Mouse (Mus musculus) gonadal fat pad, adult 2 months (tissue): Measurements from ENCODE around the gene Shld2. TPM values are rescaled to one million over a fixed set of nuclear protein-coding genes. Genes with fewer than 3 reads are reported as not detected.
A peak's percentile ranks its signal among the peaks of the same experiment; 100 is the strongest.
"Not testable (repeated sequence)": the region's sequence is repeated elsewhere in the genome, so short reads cannot be mapped to it uniquely, and the experiment has no call there.

Source experiments
- DNase-seq: peaks from one replicate; pipeline ENCODE4 v3.0.0-alpha.2; 2012; ENCODE audit warnings: low read depth
- polyA plus RNA-seq: library from polyadenylated mRNA; depleted of rRNA; stranded (reverse); fragments of >200 nt; gene quantifications from 2 replicates; pipeline ENCODE4 v1.2.3, GENCODE M21; 2012

Gene Shld2
- polyA plus RNA-seq, 1 experiment, result 4.9 TPM

DNA sequence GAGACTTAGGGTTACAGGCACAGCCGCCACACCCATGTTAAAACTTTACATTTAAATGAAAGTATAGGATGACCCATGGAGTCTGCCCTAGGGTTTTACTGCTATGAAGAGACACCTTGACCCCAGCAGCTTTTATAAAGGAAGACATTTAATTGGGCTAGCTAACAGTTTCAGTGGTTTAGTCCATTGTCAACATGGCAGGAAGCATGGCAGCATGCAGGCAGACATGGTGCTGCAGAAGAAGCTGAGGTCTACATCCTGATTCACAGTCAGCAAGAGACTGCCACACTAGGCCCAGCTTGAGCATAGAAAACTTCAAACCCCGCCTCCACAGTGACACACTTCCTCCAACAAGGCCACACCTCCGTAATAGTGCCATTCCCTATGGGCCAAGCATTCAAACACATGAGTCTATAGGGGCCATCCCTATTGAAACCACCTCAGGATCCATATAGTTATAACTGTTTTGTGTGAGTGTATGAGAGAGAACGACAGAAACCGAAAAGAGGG, 13.3 kb upstream of the Shld2 start:
- DNase-seq, result no peak

DNA sequence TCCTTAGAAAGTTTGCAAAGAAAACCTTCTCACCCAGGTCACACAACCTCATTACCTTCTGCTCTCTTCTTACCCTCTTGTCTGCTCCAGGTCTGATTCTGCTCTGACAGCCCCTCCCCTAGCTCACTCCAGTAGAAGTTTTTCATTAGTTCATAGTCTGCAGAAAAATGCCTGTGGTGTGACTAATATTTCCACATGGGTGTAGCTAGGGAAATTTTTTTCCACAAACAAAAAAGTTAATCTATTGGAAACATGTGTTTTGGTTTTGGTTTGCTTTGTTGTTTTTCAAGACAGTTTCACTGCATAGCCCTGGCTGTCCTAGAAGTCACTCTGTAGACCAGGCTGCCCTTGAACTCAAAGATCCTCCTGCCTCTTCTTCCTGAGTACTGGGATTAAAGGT, 7.8 kb upstream of the Shld2 start:
- DNase-seq, result no peak

DNA sequence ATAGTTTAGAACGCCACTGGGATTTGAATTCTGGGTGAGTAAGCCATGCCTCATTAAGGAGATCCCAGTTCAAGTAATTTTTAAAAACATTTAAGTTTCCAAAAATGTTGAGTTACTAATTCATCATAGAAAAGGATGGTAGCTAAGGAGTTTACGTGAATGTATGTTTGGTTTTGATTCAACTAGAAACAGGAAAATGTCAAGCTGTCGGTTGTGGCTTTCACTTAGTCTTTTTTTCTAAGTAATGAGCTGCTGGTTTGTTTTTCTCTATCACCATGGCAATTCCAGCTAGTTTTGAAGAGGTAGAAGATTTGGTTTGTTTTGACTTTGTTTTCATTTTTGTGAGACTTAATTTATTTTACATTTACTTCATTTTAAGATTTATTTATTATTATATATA, 7.1 kb upstream of the Shld2 start:
- DNase-seq, result no peak

DNA sequence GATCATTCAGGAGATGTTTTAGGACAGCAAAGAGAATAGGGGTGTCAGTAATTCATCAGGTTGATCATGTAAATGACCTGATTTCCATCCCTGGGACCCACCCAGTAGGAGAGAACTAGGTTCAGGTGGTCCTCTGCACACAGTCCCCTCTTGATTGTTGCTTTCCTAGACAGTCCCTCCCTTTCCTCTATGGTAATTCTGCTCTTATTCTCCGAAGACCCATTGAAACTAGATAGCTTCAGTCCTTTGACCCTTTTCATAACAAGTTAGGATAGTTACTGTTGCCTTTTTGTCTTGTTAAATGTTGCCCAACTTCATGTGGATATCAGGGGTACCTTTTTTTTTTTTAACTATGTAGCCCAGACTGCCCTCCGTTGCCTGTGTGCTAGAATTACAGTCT, 6.1 kb upstream of the Shld2 start:
- DNase-seq, result no peak

DNA sequence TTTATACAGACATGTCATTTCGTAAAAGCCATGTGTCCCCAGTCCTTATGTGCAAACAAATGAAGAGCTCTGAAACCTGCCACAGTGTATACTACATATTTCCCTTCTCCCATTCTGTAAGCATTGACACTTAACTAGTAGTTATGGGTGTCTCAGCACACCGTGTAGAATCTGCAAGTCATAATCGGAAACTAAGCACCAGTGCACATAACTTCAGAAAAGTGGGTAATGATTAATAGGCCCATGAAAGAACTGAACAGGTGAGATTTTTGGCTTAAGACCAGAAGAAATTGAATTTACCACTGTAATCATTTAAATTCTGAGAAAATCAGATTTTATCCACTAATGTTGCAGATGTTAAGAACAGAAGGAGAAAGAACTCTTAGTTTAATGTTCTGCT, 4.5 kb upstream of the Shld2 start:
- DNase-seq, result no peak

DNA sequence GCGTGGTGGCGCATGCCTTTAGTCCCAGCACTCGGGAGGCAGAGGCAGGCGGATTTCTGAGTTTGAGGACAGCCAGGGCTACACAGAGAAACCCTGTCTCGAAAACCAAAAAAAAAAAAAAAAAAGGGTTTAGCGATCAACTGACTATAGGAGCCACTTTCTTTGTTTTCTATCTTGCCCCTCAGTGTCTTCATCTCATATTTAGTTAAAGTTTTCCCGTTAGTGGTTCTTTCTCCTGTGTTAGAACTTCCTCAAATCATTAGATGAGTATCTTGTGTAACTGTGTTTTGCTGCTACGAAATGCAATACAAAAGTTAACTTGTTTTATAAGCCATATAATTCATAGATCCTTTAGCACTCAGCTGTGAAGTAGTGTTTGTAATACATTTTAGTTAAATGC, 4.1 kb upstream of the Shld2 start:
- not testable (repeated sequence) for DNase-seq

DNA sequence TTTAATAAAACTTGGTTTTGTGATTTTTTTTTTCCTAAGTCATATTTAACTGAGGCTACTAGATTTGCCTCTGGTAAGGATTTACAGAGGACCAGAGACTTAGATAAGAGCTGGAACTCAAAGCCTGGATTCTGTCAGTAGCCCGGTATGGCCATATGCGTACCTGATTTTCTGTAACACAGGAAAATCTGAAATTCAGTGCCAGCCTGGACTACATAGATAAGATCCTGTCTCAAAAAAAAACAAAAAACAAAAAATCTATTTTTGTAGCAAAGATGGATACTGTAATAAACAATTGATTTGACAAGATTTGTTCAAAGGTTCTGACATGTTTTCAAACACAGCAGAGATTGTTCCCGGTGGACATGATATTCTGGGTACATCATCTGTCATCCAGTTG, 3.3 kb upstream of the Shld2 start:
- DNase-seq, result no peak

DNA sequence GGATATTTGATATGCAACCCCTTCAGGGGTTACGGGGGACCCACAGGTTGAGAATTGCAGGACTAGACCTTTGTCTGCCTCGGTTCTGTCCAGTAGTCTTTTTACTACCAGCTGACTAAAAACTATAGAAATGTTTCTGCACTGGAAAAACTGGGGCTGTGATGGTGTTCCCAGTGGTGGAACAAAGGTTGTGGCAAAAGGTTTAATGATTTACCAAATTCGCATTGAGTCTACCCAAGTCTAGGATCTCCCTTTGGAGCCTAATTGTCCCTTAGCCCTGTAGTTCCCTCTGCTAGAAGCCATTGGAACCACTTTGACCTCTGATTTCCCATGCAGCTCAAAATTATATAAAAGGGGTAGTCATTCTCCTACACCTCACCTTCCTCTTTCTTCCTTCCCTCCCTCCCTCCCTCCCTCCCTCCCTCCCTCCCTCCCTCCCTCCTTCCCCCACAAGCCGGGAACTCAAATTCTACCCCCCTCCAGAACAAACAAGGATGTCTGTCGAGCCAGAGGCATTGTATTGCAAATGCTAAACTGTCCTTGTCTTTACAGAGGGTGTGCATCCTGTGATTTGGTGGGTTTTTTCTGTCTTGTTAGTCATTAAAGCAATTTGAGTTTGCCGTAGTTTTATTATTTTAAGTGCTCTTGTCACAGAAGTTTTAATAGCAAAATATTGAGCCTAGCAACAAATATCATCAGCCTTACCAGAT, 2.2 kb upstream of the Shld2 start:
- DNase-seq, result no peak

DNA sequence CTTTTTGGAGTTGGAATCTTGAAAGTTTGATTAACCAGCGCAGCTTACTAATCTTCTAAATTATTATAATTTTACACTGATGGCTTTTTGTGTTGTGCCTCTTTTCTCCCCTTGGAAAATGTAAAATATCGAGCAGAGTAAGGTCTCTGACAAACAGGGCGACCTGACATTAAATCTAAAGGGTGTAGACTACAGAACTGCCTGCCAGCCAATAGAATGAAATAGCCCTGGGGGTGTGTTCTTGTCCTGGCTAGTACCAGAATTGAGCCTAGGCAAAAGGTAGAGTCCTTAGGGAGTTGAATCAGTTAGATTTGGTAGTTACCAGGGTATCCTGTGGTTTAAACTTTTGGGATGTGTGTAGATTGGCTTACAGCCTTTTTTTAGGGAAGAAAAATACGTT, 1.4 kb upstream of the Shld2 start:
- DNase-seq, result peak; percentile 27

DNA sequence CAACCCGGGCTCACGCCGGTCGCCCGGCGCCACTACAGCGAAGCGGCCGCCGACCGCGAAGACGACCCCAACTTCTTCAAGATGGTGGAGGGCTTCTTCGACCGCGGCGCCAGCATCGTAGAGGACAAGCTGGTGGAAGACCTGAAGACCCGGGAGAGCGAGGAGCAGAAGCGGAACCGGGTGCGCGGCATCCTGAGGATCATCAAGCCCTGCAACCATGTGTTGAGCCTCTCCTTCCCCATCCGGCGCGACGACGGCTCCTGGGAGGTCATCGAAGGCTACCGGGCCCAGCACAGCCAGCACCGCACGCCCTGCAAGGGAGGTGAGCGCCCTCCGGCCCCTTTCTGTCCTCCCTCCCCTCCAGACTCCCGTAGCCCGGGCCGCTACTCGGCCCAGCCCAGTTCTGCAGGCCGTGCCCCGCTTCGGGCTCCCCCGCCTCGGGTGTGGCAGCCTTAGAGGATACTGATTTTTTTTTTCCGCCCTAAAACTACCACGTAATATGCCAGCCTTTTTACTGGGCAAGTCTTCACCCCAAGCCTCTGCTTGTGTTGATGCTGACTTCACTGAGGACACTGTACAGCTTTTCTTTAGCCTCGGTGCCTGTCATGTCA, 833 bp upstream of the Shld2 start:
- DNase-seq, result no peak

DNA sequence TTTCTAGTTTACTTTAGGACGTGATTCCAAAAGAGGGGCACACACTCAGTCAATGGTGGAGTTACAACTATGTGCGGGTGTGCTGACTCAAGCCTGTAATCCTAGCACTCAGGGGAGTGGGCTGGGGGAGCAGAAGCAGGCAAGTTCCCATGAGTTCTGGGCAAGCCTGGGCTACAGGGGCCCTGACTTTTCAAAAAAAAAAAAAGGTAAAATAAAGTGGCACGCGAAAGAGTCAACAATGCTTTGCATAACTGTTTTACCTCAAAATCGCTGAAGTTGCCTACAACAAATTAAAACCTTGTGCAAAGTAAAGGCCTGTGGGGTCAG, 423 bp downstream of the Shld2 start:
- no peak for DNase-seq

DNA sequence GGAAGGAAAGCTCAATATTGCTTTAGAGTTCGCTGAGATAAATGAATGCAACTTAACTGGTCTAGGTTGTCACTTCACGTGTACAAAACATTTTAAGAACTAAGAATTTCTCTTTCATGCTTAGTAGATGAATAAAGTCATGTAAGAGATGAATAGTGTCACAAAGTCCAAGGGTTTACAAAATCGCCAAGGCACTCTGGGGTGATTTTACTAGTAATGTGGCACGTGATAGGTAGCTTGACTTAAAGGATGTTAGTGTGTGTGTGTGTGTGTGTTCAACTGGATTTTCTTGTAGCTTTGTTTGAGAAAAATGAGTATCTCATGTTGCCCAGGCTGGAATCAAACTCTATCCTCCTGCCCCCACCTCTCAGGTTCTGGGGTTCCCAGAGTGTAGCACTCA, 1.0 kb downstream of the Shld2 start:
- DNase-seq, result no peak

DNA sequence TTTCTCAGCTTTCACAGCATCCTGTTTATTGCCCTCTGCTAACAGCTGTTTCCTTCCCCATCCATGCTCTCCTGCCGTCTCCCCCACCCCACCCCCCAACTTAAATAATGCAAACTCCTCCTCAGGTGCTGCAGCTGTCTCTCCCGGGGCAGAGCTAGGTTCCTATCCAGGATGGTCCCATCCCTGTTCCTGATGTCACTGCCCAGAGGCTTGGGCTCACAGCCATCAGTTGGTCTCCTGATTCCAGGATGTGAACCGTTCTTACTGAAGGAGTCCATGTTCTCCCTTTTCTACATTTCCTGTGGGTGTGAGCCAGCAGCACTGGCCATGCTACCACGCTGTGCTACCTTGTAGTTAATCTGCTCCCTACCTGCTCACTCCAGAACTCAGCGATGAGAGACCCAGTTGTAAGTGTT, 7.0 kb downstream of the Shld2 start:
- DNase-seq, result no peak

DNA sequence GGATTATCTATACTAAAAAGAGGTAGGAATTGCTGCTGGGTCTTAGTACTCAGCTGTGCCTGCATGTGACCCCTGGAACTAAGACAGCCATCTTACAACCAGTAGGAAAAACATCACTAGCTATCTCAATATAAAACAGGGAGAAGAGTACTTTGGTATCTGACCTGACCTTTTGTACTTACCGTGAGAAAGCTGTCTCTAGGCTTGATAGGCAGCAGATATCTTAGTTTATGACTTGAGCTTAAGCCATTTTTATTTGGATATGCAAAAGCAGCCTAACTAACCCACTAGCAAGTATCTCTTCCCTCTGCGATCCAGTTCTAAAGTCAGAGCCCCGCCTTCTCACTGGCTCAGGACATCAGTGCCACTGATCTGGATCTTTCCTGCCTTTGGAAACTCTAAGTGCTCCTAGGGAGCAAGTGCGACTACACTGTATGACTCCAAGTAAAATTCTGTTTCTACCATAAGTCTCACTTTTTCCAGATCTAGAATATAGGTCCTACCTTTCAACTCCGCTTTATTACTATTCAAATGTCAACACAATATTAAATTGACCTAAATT, 7.5 kb downstream of the Shld2 start:
- DNase-seq, result no peak

DNA sequence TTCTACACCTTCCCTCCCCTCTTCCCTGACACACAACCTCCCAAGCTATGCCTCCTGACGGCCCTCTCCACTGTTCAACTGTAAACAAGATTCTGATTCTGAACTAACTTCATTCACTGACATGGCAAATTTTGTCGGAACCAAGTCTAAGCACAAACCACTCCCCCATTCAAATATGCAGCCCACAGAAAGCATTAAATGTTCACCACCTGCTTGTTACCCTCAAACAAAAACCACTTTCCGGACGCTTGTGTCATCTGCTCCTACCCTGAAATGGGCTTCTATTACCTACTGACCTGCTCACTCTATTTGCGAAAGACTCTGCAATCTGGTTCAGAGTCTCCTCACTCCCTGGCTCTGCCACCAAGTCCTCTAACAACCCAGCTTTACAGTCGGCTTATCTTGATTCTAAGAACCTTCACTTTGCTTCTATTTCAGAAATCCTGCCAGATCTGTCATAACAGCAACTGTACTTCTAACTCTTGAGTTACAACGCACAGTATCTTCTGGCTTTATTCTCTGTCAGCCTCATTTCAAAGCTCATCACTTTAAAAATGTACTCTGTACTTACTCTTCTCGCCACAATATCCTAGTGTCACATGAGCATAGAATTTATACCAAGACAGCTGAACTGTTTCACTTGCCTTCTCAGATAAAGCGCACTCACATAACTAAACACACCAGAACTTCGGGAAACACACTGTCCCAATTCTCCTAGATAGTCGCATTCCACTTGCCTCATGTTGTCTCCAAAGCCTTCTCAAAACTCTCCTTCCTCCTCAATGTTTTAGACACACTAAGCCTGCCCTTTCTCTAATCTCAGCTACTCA, 11.2 kb downstream of the Shld2 start:
- DNase-seq, result no peak

DNA sequence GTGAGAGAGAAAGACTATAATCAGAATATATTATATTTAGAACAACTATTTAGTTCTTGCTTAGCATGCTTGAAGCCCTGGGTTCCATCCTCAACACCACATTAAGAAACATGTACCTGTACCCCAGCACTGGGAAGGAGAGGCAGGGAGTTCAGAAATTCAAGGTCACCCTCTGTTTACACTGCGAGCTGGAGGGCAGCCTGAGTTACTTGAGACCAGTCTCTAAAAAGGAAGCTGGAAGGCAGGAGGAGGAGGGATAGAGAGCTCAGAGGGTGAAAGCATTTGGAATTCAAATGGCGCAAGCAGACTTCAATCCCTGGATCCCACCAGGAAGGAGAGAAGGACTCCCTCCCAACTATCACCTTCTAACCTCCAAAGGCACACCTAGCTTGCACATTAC, 12.7 kb downstream of the Shld2 start:
- no peak for DNase-seq

DNA sequence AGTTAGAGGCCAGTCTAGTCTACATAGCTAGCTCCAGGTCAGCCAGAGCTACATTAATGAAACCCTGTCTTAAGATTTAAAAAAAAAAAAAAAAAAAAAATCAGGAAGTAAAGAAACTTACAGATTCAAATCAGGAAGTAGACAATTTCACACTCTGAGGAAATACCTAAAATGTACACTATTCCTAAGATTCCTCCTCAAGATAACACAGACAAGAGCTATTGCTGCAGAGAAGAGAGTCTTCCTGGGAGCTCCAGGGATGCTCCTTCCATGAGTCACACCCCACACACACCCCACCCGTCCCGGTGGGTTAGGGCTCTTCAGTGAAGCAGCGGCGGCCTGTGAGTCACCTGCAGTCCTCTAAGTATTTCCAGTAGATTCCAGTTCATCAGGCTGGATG, 13.3 kb downstream of the Shld2 start:
- DNase-seq, result no peak

DNA sequence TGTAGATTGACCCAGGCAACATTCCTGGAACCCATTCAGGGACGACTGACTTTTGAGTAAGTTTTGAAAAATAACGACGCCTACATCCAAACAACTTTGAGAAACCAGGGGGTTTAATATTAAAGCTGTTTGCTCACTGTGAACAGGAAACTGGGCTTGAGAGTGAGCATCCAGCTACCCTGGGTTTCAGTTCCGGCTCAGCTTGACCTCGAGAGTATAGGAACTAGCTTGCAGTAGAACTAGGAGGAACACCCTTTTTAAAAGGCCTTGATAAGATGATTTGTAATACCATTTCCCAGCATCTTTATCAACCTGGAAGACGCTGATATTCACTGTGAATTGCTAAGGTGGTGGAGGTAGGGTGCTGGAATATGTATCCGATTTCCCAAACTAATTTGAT, 13.9 kb downstream of the Shld2 start:
- no peak for DNase-seq

DNA sequence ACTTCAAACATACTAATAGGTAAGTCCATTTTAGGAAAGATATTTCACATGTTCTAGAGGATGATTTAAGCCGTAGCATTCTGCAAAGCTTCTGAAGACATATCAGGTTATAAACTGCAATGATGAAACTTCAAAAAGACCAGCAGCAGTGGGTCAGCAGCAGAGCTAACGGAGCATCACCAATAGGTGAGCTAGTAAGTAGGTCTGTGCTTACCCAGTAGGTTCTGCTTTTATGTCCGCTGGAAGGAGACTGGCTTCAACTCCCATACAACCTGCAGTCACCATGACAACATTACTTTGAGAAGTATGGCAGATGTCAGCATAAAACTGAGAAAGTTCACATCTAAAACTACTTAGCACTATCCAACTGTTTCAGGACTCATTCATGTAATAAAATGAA, 16.7 kb downstream of the Shld2 start:
- no peak for DNase-seq

DNA sequence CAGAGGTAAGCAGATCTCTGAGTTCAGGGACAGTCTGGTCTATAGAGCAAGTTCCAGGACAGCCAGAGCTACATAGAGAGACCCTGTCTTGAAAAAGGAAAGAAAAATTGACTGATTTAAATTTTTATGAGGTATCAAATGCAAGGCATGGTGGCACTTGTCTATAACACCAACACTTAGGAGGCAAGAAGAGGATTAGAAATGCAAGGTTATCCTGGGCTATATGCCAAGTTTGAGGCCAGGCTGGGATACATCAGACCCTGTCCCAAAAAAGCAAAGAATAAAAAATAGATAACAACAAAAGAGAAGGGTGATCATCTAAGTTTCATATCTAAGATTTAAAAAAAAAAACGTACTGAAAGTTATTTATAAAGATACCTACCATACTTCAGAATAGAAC, 20.1 kb downstream of the Shld2 start:
- no peak for DNase-seq

DNA sequence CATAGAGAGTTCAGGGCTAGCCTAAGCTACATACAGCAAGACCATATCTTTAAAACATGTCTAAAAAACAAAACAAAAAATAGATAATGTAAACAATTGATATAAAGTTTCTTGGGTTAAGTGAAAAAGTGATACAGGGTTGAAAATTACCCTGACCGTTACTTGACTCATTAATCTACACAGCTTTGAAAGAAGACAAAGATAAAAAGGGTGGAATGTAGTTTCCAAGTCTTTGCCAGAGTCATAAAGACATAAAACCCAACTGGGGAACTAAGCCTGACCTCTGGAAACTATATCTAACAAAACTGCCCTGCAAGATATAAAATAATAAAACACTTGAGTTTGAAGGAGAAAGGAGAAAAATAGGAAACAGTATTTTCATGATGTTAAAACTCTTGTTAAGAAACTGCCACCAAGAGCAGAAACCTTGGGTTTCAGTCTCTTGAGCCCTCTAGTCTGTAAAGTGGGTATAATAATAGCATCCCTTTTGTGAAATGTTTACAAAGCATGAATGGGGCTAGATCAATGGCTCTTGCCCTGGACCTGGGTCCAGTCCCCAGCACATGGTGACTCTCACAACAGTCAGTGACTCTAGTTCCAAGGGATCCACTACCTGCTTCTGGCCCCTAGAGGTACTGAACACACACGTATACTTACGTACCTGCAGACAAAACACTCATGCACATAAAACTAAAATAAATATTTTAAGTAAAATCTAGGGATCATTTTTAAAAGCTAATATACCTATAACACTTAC, 20.9 kb downstream of the Shld2 start:
- no peak for DNase-seq

DNA sequence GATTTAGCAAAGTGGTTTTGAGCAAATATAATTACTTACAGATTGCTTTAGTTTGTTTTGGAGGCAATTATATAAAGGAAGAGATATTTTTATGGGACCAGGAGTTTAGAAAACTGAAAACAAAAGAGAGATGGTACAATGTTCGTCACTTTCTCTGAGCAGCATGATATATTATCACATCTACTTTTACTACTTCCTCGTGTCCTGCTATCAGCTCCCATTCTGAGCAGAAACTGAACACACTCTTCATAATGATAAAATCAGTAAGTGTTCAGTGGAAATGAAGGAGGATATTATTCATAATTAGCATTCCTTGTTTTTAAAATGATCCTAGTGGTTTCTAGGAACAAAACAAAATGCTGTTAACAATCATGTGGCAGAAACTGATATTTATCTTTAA, 21.9 kb downstream of the Shld2 start:
- no peak for DNase-seq
